Mouse (Mus musculus) lung, adult 2 months (tissue): ENCODE results near the gene Lztr1.

Experiments
- CTCF ChIP-seq: fragments of 200-500 bp; IDR thresholded peaks from 2 replicates; pipeline ENCODE4 v1.5.1; 2011; ENCODE audit warnings: mild to moderate bottlenecking, low read length, control low read depth; ENCODE audit not compliant: insufficient read depth
- POLR2A ChIP-seq: fragments of 200-500 bp; IDR thresholded peaks from 2 replicates; pipeline ENCODE4 v1.6.1; 2011; ENCODE audit warnings: low read depth, mild to moderate bottlenecking, control low read depth, low read length, borderline replicate concordance; ENCODE audit errors: extremely low read depth

GRCm38 (mm10) chr16:17510143-17510542 lies 1.7 kb downstream of the Lztr1 start:
- TF ChIP-seq CTCF, result no peak
- TF ChIP-seq POLR2A, result no peak
